Mouse (Mus musculus): ENCODE measurements around the gene Itsn1.

Gene Itsn1

DNA sequence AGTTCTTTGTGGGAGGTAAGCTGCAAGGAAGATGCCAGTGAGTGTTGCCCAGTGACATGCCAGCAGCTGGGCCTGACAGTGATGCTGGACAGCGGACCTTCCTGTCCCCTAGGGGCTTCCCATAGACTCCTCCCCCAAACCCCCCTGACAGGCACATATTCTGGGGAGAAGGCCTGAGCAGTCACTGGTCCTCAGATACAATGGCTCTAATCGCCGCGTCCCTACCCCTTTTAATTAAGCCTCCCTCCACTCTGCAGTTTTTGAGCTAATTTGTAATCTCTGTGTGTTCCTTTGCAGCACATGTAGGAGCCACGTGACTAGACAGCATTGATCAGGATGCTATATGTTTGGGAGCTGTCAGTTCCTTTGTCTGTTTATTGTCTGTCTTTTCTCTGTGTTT lies 41.6 kb downstream of the Itsn1 start:
- DNase-seq, result no peak

- no peak for DNase-seq
Observed at GRCm38 (mm10) chr16:91771334-91771733, 42.3 kb downstream of the Itsn1 start.

- DNase-seq, result no peak
Observed at GRCm38 (mm10) chr16:91772586-91772985, 43.5 kb downstream of the Itsn1 start.

DNA sequence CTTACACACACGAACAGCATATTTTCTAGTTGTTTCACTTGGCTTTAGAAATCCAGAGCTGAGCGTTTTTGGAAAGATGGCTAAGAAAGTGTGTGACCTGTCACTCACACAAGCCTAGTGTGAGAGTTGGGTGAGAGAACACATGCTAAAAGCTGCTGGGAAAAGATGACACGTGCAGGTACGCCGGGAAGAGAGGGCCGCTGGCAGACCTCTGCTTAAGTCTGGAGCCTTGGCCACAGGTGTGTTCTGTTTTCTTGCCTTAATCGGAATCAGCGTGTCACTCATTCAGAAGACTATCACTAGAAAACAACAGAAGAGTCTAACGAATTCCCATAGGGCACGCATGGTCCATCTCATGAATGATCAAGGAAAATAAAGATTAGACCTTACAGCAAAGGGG lies 50.5 kb downstream of the Itsn1 start:
- no peak for DNase-seq

DNA sequence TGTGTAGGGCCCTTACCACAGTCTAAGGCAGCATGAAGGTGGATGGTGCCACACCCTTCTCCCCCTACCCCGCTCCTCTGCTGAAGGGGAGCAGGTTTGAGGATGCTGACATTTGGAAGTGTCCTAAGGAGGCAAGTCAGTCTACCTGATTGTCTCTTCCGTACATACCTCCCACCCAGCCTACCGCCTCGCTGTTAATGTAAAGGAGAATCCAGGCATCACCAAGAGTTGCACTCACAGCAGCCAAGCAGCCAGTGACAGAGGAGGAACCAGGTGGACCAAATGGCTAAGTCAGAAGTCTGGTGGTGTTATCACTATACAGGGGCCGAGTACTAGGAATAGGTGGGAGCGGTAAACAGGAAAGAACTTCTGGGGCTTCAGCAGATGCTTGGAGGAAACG lies 51.1 kb downstream of the Itsn1 start:
- no peak for DNase-seq

- DNase-seq, result no peak
Observed at GRCm38 (mm10) chr16:91780826-91781225, 51.7 kb downstream of the Itsn1 start.

DNA sequence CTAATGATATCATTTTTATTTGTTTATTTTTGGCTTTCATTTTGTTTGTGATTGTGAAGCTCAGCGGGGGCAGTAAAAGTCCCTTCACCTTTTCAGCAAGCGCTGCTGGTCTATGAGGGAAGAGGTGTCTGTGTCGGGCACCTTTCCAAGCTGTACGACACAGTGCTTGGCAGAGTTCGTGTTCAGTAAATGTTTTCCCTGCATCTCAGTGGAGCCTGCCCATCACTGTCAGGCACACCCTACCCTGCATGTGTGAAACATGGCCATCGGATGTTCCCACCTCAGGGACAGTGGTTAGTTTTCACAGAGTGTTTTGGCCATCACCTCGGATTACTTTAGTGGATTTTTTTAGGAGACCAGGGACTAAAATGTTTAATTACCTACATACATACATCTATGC lies 54.1 kb downstream of the Itsn1 start:
- DNase-seq, result peak; percentile 76

DNA sequence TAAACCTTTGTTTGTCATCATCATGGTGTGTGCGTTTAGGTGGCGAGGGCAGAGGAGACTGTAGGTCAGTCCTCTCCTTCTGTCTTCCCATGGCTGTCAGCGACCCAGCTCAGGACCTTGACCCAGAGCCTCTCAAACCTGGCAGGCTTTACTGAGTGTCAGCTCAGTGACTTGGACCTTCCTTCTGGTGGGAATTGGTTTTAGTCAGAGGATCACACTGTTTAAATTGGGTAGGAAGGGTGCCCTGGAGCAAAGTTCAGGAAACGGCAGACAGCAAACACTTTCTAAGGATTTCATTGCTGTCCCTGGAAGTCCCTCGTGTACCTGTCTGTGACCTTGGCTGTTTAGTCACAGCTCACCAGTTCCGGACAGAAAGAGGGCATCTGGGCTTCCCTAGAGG lies 55.2 kb downstream of the Itsn1 start:
- DNase-seq, result no peak

- DNase-seq, result peak; percentile 69
Observed at GRCm38 (mm10) chr16:91786425-91786824, 57.3 kb downstream of the Itsn1 start.

- no peak for DNase-seq
Observed at GRCm38 (mm10) chr16:91789728-91790127, 60.6 kb downstream of the Itsn1 start.

- DNase-seq, result no peak
Observed at GRCm38 (mm10) chr16:91792477-91793196, 63.6 kb downstream of the Itsn1 start.

DNA sequence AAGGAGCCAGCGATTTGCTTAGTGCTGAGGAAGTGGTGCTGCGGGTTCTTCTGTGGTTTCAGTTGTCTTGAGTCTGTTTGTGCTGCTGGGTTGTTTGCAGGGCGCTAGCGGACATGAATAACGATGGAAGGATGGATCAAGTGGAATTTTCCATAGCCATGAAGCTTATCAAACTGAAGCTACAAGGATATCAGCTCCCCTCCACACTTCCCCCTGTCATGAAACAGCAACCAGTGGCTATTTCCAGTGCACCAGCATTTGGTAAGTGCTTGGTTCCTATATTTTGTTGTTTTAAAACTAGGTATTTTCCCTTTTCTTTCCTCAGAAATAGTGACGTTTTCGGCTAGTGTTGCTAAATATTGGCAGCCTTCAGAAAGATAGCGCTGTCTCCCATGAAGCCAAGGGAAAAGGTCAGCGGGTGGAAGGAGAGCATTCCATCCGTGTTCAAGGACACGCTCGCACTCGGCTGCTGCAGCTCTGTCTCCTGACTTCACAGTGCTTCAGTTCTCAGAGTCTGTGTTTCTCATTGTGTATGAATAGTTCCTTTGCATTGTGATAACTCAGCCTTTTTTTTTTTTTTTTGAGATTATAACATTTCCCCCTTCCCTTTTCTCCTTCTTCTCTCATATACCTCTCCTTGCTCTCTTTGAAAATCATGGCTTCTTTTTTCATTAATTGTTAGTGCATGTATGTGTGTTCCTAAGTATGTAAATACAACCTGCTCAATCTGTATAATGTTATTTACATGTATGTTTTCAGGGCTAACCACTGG lies 64.6 kb downstream of the Itsn1 start:
- DNase-seq, result no peak

GRCm38 (mm10) chr16:91794306-91794705 lies 65.2 kb downstream of the Itsn1 start:
- DNase-seq, result no peak

DNA sequence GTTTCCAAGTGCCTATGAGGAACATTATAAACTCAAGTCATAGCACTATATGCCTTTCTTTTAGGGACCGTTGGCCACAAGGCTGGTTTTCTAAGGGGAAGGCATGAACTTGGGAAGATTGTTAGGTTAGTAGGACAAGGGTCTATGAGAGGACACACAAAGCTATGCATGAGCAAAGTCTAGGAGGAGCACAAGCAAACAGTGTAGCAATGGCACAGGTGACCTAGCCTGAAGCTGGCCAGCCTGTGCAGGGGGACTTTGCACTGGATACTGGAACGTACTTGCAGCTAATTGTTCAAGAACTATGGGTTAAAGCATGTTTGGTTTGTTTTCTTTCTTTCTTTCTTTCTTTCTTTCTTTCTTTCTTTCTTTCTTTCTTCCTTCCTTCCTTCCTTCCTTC lies 66.0 kb downstream of the Itsn1 start:
- no peak for DNase-seq

DNA sequence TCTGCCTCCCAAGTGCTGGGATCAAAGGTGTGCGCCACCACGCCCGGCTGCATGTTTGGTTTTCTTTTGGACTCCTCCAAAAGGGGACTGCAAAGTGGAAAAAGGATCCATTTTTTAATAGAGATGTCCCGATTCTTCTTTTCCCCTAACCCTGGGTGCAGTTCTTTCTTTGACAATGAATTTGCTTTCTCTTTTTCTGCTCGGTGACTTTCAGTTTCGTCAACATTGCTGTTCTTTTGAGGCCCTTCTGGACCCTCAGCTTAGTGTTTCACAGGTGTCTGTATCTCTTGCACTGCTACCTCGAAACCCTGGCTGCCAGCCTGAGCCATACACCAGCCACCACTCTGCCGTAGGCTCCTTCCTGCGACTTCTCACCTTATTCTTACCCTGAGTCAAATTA lies 66.5 kb downstream of the Itsn1 start:
- no peak for DNase-seq

GRCm38 (mm10) chr16:91801426-91801825 lies 72.3 kb downstream of the Itsn1 start:
- no peak for DNase-seq

- DNase-seq, result no peak
Observed at GRCm38 (mm10) chr16:91802461-91803062, 73.5 kb downstream of the Itsn1 start.

DNA sequence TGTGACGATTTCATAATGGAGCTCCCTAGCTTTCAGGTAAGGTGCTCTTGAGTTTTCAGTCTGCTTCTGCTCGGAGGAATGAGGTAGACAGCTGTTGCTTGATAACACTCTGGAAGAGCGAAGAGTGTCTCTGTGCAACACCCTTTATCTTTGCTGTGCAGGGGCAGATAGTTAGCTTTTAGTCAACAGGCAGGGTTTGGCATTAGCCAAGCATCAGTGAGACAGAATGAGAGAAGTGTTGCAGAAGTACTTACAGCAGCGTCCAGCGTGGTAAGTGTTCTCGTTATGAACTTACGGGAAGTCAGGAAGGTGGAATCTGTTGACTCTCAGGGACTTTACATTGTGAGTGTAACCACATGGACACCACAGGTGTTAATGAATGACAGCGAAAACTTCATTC lies 75.3 kb downstream of the Itsn1 start:
- DNase-seq, result no peak

GRCm38 (mm10) chr16:91804831-91805230 lies 75.8 kb downstream of the Itsn1 start:
- peak; percentile 51 for DNase-seq

GRCm38 (mm10) chr16:91810235-91810634 lies 81.2 kb downstream of the Itsn1 start:
- DNase-seq, result no peak

DNA sequence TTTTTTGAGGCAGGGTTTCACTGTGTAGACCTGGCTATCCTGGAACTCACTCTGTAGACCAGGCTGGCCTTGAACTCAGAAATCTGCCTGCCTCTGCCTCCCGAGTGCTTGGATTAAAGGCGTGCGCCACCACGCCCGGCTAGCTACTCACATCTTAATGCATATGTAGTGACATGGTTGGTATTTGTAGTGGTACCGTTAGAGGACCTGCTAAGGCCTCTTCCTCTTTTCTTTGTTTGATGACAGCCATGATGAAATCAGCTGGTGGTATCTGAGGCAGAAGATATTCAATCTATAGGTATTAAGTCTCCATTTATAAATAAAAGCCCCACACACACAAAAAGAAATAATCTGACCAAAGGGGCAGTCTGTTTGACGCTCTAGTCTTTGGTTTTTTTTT lies 82.3 kb downstream of the Itsn1 start:
- DNase-seq, result no peak

DNA sequence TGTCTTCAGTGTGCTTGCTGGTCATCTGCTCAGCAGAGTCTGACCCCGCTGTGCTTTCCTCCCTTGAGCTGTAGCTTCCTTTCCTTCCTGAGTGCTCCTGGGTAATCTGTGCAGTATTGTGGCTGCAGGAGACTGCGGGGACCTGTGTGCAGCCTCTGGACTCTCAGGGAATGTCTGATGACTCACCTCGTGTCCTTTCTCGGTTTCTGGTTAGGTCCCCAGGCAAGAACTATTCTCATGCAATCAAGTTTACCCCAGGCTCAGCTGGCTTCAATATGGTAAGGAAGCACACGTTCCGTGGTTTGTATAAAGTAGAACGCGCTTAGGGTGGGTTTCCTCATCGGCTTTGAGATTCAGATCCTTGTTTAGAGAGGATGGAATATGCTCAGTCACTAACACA lies 82.8 kb downstream of the Itsn1 start:
- DNase-seq, result no peak

DNA sequence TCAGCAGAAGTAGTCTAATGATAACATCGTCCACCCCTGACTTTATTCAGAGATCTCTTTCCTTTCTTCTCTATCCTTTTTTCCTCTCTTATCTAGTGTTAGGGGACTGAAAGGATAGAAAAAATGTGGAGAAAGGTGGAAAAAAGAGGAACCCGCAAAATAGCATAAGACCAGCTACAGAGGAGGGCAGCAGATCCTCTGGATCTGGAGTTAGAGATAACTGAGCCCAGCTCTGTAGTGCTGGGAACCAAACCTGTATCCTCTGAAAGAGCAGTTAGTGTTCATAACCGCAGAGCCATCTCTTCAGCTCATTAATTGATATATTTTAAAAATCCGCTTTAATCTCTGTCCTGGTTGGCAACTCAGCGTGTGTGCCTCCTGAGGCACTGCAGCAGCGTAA lies 84.5 kb downstream of the Itsn1 start:
- DNase-seq, result no peak

- DNase-seq, result no peak
Observed at GRCm38 (mm10) chr16:91815067-91815466, 86.0 kb downstream of the Itsn1 start.
